In the genomic region with DNA sequence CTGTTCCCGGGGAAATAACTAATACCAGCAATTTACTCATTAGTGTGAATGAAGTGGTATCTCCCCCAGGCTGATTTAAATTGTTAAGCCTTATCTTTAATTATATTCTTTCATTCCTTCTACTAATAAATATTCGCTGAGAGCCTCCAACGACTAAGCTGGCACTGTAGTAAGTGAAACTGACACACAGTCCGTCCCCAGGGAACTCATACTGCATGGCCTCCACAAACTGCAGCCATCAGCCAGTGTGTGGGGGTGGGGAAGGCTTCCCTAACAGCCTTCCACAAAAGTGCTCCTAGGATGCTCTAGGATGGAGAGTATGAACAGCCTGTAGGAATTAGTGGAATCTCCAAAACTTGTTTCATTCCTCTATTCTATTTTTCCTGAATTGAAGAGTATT, we compare ENCODE assay signal across 16 mouse cellular contexts.
DNase-seq lines count a peak whose midpoint lies in the region; ATAC-seq and TF ChIP-seq lines count a peak whose summit lies in the region.
"Had no signal": no experiment of that assay in that cellular context is flagged by ENCODE, and none has a peak within 500 bp of the region (broad histone marks: within the 10 kb centered on the region; RNA-seq: fewer than 3 reads in every experiment).

No protein-coding gene starts in this region.

- WGBS in hindbrain, postnatal 0 days, result 67% methylated on average over 4 of the region's 4 CpGs
- 59% methylated on average over 4 of the region's 4 CpGs for WGBS in hindbrain, embryonic 13.5 days
- 57% methylated on average over 4 of the region's 4 CpGs for WGBS in midbrain, embryonic 14.5 days
- WGBS in midbrain, embryonic 15.5 days, result 56% methylated on average over 4 of the region's 4 CpGs
- 71% methylated on average over 4 of the region's 4 CpGs for WGBS in forebrain, embryonic 12.5 days

- TF ChIP-seq CTCF in hindbrain, postnatal 0 days (IDR thresholded peaks at IDR 0.05; ENCODE audit: low read depth), result no peak

- DNase-seq in hindbrain, postnatal 0 days (ENCODE audit: low spot score), result peak; percentile 25
- peak; percentile 68 for DNase-seq in midbrain, embryonic 14.5 days
- DNase-seq: adrenal gland, adult 2 months; adrenal gland, postnatal 10 days; adrenal gland, postnatal 25 days; cerebellum, adult 11-12 months; cerebellum, adult 2 months; cerebellum, adult 9-10 months; cerebellum, postnatal 25 days had no signal

- no peak overlapping the region for H3K27ac ChIP-seq in hindbrain, postnatal 0 days
- H3K27ac ChIP-seq in hindbrain, embryonic 13.5 days, result no peak overlapping the region
- H3K27ac ChIP-seq in midbrain, embryonic 14.5 days (replicated peaks; ENCODE audit: low read depth, low read length), result no peak overlapping the region
- no peak overlapping the region for H3K27ac ChIP-seq in midbrain, embryonic 15.5 days
- H3K27ac ChIP-seq in forebrain, embryonic 12.5 days, result no peak overlapping the region
- H3K27ac ChIP-seq: embryonic facial prominence, embryonic 10.5 days; embryonic facial prominence, embryonic 12.5 days had no signal

- H3K9me3 ChIP-seq in hindbrain, postnatal 0 days (ENCODE audit: low read length), result no peaks in the 10 kb centered on the region
- H3K9me3 ChIP-seq in hindbrain, embryonic 13.5 days, result no peaks in the 10 kb centered on the region
- no peaks in the 10 kb centered on the region for H3K9me3 ChIP-seq in midbrain, embryonic 14.5 days (ENCODE audit: control insufficient read depth, low read length)
- H3K9me3 ChIP-seq in midbrain, embryonic 15.5 days, result no peaks in the 10 kb centered on the region
- H3K9me3 ChIP-seq in forebrain, embryonic 12.5 days, result no peaks in the 10 kb centered on the region
- H3K9me3 ChIP-seq: embryonic facial prominence, embryonic 10.5 days; embryonic facial prominence, embryonic 12.5 days had no signal

- no peak overlapping the region for H3K4me2 ChIP-seq in hindbrain, postnatal 0 days (ENCODE audit: low read depth, low read length)
- no peak overlapping the region for H3K4me2 ChIP-seq in hindbrain, embryonic 13.5 days
- H3K4me2 ChIP-seq in midbrain, embryonic 14.5 days (ENCODE audit: low read length), result no peak overlapping the region
- H3K4me2 ChIP-seq in midbrain, embryonic 15.5 days, result no peak overlapping the region
- no peak overlapping the region for H3K4me2 ChIP-seq in forebrain, embryonic 12.5 days
- H3K4me2 ChIP-seq: embryonic facial prominence, embryonic 12.5 days had no signal

- ATAC-seq in hindbrain, postnatal 0 days, result no peak
- no peak for ATAC-seq in hindbrain, embryonic 13.5 days (ENCODE audit: low FRiP score)
- no peak for ATAC-seq in midbrain, embryonic 14.5 days (ENCODE audit: low FRiP score, low TSS enrichment)
- ATAC-seq in midbrain, embryonic 15.5 days (replicated peaks), result no peak
- ATAC-seq in forebrain, embryonic 12.5 days (ENCODE audit: low FRiP score), result no peak
- ATAC-seq: forebrain, embryonic 14.5 days; forebrain, embryonic 16.5 days had no signal

- no peaks in the 10 kb centered on the region for H3K36me3 ChIP-seq in hindbrain, postnatal 0 days (ENCODE audit: insufficient read depth, low read length)
- H3K36me3 ChIP-seq in hindbrain, embryonic 13.5 days, result no peaks in the 10 kb centered on the region
- no peaks in the 10 kb centered on the region for H3K36me3 ChIP-seq in midbrain, embryonic 14.5 days (ENCODE audit: control insufficient read depth, insufficient read depth, low read length)
- no peaks in the 10 kb centered on the region for H3K36me3 ChIP-seq in midbrain, embryonic 15.5 days (replicated peaks)
- no peaks in the 10 kb centered on the region for H3K36me3 ChIP-seq in forebrain, embryonic 12.5 days (replicated peaks)
- H3K36me3 ChIP-seq: embryonic facial prominence, embryonic 10.5 days; embryonic facial prominence, embryonic 12.5 days had no signal

- no peaks in the 10 kb centered on the region for H3K27me3 ChIP-seq in hindbrain, postnatal 0 days (ENCODE audit: insufficient read depth, low read length)
- H3K27me3 ChIP-seq in hindbrain, embryonic 13.5 days, result no peaks in the 10 kb centered on the region
- H3K27me3 ChIP-seq in midbrain, embryonic 14.5 days (ENCODE audit: control insufficient read depth, insufficient read depth, low read length), result no peaks in the 10 kb centered on the region
- no peaks in the 10 kb centered on the region for H3K27me3 ChIP-seq in midbrain, embryonic 15.5 days (replicated peaks)
- no peaks in the 10 kb centered on the region for H3K27me3 ChIP-seq in forebrain, embryonic 12.5 days
- H3K27me3 ChIP-seq: embryonic facial prominence, embryonic 12.5 days had no signal

- H3K9ac ChIP-seq in hindbrain, postnatal 0 days (replicated peaks; ENCODE audit: low read length), result no peak overlapping the region
- no peak overlapping the region for H3K9ac ChIP-seq in hindbrain, embryonic 13.5 days
- H3K9ac ChIP-seq in midbrain, embryonic 14.5 days (replicated peaks; ENCODE audit: low read length), result no peak overlapping the region
- no peak overlapping the region for H3K9ac ChIP-seq in midbrain, embryonic 15.5 days
- H3K9ac ChIP-seq in forebrain, embryonic 12.5 days, result no peak overlapping the region
- H3K9ac ChIP-seq: embryonic facial prominence, embryonic 12.5 days had no signal

- H3K4me3 ChIP-seq in hindbrain, postnatal 0 days (ENCODE audit: low read length), result no peak overlapping the region
- no peak overlapping the region for H3K4me3 ChIP-seq in hindbrain, embryonic 13.5 days
- H3K4me3 ChIP-seq in midbrain, embryonic 14.5 days (replicated peaks; ENCODE audit: low read depth, low read length), result no peak overlapping the region
- no peak overlapping the region for H3K4me3 ChIP-seq in midbrain, embryonic 15.5 days
- no peak overlapping the region for H3K4me3 ChIP-seq in forebrain, embryonic 12.5 days (replicated peaks)
- H3K4me3 ChIP-seq: embryonic facial prominence, embryonic 10.5 days; embryonic facial prominence, embryonic 12.5 days had no signal

- H3K4me1 ChIP-seq in hindbrain, postnatal 0 days (ENCODE audit: insufficient read depth, low read length), result no peaks in the 10 kb centered on the region
- no peaks in the 10 kb centered on the region for H3K4me1 ChIP-seq in hindbrain, embryonic 13.5 days (replicated peaks)
- no peaks in the 10 kb centered on the region for H3K4me1 ChIP-seq in midbrain, embryonic 14.5 days (ENCODE audit: control insufficient read depth, insufficient read depth, low read length)
- H3K4me1 ChIP-seq in midbrain, embryonic 15.5 days, result no peaks in the 10 kb centered on the region
- H3K4me1 ChIP-seq in forebrain, embryonic 12.5 days, result no peaks in the 10 kb centered on the region
- H3K4me1 ChIP-seq: embryonic facial prominence, embryonic 10.5 days had no signal
